Mouse (Mus musculus) cerebellum, adult 9-10 months (tissue): Measurements from ENCODE around the gene Nbeal1.
"Not testable (repeated sequence)": the region's sequence is repeated elsewhere in the genome, so short reads cannot be mapped to it uniquely, and the experiment has no call there.

Experiments
- DNase-seq: peaks from one replicate; pipeline ENCODE4 v3.0.0; 2022

The Nbeal1 gene

DNA sequence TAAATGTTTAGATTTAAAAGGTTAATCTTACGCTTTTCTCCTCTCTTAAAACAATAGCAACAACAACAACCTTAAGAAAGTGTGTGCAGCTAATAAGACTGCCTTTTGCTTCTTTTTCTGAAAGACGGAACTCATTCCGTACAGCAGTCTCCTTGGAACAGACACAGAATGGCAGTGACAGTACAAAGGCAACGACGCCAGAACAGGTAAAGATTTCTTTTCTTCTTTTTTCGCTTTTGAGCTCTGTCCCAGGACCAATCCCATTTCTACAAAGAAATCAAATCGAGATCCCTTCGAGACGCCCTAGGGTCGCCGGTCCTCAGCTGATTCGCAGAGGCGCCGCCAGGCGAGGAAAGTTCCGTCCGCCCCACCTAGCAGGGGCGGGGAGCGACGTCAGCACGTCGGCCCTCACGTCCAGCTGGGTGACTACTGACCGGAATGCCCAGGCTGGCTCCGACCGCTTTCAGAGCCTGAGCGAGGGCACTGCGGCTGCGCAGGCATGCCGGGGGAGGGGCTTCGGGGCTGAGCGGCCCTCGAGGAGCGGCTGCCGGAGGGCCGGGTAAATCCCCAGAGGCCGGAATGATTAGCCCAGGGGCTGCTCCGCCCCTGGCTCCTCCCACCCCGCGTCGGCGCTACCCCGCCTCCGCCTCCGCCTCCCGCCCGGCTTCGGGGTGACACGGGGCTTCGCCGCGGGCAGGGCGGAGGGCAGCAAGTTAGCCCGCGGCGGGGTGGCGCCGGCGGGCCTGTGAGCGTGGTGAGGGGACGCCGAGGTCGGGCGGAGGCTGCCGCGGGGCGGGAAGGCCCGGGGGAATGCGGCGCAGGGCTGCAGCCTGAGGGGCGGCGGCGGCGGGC lies at the start of gene Nbeal1:
Gene Nbeal1, plus strand, starts transcription at position 668 of the 852 bp plus-strand sequence.
- DNase-seq, result peak; percentile 98

GRCm38 (mm10) chr1:60137346-60137745 lies 43.1 kb upstream of the Nbeal1 start:
- DNase-seq, result no peak

DNA sequence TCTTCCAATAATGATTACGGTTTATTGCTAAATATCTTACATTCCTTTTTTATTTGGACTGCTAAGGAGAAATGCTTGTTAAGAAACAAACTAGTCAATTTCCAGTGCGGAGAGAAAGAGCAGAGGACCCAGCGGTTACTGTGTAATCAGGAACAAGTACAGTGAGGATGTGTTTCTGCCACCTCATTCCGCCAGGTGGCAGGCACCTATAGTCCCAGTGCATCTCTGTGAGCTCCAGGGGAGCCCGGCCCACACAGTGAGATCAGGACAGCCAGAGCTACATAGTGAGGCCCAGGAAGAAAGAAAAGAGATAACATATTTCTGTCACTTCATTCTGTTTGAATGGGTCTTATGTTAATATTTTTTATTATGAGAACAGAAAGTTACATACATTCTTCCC lies 27.7 kb upstream of the Nbeal1 start:
- no peak for DNase-seq

DNA sequence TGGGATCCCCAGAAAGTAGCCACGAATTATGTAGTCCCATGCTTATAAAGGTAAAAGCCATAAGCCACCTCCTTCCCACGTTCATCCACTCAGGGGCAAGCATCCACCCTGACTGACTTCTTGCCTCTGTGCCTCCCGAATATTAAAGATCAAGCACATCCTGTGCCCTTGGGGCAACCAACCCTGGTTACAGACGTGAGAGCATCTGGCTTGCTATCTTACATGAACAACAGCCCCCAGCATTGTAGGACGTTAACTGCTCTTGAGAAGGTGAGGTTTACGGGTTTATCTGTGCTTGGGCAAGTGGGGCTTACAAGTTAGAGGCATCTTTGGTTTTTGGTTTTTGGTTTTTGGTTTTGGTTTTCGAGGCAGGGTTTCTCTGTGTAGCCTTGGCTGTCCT lies 23.7 kb upstream of the Nbeal1 start:
- DNase-seq, result no peak

GRCm38 (mm10) chr1:60158411-60158810 lies 22.0 kb upstream of the Nbeal1 start:
- DNase-seq, result no peak

- DNase-seq, result no peak
Measured at GRCm38 (mm10) chr1:60163676-60164075, 16.7 kb upstream of the Nbeal1 start.

DNA sequence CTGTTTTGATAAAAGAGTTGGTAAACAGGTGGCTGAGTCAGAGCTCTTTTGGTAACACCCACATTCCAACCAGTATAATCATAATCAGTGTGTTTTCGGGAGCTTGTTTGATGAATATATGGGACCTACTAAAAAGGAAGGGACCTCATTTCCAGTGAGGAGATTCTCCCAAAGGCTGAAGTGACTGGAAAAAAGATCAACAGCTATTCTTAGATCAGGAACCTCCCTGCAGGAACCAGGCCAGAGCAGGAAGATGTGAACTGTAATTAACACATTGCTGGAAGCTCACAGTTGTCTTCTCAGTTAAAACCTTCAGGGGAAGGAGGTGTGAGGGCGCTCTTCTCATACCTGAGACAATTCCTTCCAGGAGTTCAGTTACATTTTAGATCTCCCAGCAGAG lies 10.8 kb upstream of the Nbeal1 start:
- DNase-seq, result no peak

- no peak for DNase-seq
Measured at GRCm38 (mm10) chr1:60170251-60170650, 10.1 kb upstream of the Nbeal1 start.

- DNase-seq, result no peak
Measured at GRCm38 (mm10) chr1:60173119-60173518, 7.3 kb upstream of the Nbeal1 start.

DNA sequence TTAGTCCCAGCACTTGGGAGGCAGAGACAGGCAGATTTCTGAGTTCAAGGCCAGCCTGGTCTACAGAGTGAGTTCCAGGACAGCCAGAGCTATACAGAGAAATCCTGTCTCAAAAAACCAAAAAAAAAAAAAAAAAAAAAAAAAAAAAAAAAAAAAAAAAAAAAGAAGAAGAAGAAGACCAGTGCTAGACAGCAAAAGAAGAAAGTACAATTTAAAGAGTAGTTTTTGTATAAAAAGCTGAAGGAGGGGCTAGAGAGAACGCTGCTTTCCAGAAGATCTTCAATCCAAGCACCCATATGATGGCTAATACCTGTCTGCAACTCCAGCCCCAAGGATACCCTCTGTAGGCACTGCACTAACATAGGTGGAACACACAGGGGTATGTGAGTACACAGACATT lies 2.6 kb upstream of the Nbeal1 start:
- not testable (repeated sequence) for DNase-seq

DNA sequence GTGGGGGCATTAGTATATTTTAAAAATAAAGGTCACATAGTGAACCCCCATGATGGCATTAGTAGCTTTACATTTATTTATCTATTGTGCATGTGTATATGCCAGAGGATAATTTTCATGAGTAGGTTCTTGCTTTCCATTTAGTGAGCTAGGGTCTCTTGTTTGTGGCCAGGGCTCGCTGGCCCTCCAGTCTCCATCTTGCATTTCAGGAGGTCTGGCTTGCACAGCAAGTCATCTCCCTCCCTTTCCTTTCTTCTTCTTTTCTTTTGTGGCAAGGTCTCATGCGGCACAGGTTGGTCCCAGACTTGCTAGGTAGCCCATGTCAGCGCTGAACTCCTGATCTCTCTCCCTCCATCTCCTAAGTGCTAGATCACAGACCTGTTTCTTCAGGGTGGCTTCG lies 1.0 kb upstream of the Nbeal1 start:
- DNase-seq, result peak; percentile 28

DNA sequence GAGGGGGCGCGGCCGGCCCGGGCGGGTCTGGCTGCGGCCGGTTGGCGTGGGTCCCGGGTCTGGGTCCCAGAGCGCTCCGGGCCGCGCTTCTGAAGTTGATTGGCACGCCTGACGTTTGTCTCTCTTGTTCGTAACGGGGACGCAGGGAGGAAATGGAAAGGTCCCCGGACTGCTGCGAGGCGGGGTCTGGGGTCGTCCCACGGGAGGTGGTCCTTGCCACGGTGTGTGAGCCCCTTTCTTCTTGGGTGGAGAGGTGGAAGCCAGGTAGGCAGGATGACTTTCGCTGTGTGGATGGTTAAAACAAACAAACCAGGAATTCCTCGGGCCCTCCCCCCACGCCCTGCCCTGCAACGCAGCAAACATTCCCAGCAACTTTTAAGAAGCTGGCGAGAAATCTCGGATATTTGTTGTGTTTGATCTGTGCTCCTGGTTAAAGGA lies 404 bp downstream of the Nbeal1 start:
- peak; percentile 63 for DNase-seq

DNA sequence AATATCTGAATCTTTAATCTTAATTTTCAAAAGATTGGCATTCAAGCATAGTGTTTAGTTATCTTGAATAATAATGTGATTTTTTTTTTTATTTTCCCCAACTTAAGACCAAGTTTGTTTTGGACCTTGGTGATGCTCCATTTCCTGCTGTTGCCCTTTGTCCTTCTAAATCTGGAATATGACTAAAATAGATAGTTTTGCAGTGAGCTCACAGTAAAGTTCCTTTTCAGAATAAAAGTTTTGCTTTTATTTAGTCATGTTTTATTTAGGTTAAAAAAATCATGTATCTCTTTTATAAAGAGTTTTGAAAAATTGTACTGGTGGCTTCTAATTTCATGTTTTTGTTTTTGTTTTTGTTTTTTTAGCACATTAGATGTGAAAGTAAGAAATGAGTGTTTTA lies 8.1 kb downstream of the Nbeal1 start:
- no peak for DNase-seq

DNA sequence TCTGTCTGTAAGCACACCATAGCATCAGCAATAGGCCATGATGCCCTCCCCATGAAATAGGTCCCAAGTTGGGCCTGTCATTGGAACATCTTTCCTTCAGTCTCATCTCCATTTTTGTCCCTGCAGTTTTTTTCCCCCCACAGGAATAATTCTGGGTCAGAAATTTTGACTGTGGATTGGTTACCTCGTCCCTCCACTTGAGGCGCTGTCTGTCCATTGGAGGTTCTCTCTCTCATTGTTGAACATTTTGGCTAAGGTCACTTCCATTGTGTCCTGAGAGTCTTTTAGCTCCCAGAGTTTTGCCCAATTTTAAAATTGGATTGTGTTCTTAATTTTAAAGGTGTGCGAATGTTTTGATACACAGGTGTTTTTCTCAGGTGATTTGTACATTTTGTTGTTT lies 16.4 kb downstream of the Nbeal1 start:
- no peak for DNase-seq

DNA sequence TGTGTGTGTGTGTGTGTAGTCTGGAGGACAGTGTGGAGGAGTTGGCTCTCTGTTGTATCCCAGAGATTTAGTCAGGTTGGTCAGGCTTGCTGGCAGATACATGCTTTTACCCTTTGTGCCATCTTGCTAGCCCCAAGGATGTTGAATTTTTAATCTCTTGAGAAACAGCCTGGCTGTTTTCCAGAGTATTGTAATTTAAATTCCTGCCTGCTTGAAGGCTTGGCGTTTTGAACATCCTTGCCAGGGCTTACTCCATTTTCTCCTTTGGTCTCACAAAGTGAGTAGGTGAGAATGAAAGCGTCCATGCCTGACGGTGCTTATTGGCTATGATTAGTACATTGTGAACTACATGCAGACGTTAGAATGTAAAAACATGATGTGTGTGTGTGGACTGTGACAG lies 18.6 kb downstream of the Nbeal1 start:
- no peak for DNase-seq

GRCm38 (mm10) chr1:60236261-60236660 lies 55.9 kb downstream of the Nbeal1 start:
- no peak for DNase-seq

DNA sequence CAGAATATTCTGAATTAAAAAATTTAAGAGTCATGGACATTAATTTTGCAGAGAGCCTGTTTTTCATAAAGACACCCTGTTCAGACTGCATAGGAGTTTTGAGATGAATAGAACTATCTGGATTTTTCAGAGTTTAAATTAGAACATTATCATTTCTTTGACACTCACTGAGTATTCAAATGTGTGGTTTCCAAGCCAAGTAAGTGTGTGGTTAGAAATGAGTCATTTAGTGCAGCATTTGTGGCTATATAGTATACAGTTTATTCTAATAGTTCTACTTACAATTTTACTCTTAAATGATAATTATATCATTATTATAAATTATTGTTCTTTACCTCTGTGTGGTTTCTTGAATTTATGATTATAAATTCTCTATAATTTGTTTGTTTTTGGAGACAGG lies 60.0 kb downstream of the Nbeal1 start:
- DNase-seq, result no peak

- no peak for DNase-seq
Measured at GRCm38 (mm10) chr1:60268113-60268512, 87.7 kb downstream of the Nbeal1 start.

DNA sequence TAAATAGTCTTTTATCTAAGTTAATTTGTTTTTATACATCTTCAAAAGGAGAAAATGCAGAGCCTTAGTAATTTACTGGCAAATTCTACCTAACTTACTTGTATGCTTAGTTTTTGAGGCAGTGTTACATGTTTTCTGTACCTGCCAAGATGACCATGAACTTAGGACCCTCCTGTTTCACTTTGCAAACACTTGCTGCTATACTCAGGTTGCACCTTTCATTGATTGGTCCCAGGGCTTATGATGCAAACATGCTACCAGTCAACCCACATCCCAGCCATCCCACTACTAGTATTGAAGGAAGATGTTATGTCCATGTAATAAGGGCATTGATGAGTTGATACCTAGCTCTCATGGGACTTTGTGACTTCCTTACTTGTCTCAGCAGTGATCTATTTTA lies 88.9 kb downstream of the Nbeal1 start:
- no peak for DNase-seq

GRCm38 (mm10) chr1:60272471-60272870 lies 92.1 kb downstream of the Nbeal1 start:
- peak; percentile 5 for DNase-seq

DNA sequence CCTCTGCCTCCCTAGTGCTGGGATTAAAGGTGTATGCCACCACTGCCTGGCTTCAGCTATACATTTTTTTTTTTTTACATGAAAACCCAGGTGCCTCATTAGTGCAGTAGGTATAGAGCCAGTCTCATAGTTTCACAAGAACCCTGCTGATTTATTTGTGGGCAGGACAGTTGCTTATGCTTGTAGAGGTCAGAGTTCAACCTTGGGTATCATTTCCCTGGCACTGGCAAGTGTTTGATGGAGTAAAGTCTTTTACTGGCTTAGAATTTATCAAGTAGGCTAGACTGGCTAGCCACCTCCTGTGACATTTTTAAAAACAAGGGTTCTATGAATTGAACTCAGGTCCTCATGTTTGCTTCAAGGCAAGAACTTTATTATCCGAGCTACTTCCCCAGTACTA lies 113.5 kb downstream of the Nbeal1 start:
- DNase-seq, result no peak

DNA sequence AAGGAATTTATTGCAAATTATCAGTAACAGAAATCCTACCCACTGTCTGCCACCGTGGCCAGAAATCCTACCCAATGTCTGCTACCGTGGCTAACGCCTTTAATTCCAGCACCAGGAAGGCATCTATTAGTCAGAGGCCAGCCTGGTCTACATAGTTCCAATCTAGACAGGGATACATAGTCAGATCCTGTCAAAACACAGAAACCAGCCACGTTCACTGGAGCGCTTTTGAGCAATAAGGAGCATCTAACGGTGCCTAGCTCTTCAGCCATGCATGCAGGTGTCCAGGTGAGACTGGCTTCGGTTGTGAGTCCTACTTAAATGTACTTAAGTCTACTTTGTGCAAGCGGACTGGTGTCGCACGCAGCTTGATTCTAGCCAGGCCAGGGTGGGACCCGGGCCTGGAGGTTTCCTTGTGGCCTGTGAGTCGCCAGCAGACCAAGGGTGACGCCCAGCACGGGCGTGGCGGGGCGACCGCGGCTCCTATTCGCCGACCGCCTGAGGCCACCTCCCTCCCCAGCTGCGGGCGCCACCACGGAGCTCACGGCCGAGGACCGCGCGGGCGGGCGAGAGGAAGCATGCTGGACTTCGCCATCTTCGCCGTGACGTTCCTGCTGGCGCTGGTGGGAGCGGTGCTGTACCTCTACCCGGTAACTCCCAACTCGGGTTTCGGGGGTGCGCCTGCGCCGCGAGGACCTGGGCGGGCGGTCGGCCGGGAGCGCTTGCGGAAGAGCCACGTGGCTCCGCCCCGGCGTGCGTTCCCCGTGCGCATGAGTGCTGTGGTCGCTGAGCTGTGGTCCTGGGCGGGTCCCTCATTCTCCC lies 162.6 kb downstream of the Nbeal1 start, which contains the start of gene Cyp20a1:
Gene Cyp20a1, plus strand, starts transcription at position 516 of the 822 bp plus-strand sequence.
- DNase-seq, result peak; percentile 91

DNA sequence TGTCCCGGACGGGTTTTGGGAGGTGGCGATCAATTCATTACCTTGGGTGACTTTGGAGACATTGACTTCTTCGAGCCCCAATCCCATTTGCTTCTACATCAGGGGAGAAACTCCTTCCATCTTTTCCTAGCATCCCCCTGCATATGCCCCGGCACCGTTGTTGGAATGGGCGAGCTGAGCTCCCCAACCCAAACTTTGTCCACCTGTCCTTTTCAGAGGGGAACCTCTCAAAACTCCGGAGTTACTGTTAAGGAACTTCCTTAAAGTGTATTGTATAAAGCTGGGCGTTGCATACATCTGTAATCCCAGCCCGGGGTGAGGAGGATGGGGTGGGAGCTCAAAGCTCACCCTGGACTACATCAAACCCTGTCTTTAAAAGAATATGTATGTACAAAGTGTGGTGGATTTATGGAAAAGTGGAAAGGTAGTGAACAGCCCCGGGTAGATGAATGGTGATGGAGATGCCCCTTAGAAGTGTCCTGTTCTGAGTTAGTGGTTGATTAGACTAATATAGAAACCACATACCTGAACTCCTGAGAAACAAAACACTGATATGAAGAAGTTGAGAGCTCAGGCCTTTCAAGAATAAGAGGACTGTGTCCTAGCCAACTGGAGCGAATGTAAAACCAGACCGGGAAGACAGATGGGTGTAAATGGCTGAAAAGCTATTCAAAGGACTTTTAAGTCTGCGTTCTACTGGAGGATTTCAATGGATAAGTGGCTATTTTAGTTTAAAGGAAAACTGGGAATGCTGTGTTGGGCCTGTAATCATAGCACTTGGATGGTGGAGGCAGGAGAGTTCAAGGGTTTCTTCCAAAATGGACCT lies 163.4 kb downstream of the Nbeal1 start:
- DNase-seq, result no peak
